Mouse (Mus musculus) heart, embryonic 16.5 days (tissue): Measurements from ENCODE around the gene Col4a2. TPM values are rescaled to one million over a fixed set of nuclear protein-coding genes. Genes with fewer than 3 reads are reported as not detected.

ENCODE experiments used
- ATAC-seq: fragments of 200-750 bp; cut with Nextera tagmentation; replicated peaks from 2 replicates; pipeline ENCODE4 v1.8.0; 2017; ENCODE audit warnings: moderate number of reproducible peaks; ENCODE audit not compliant: insufficient read depth, low FRiP score; ENCODE audit errors: extremely low read depth
- H3K27ac ChIP-seq: fragments of 300-500 bp; sonication (generic); 2 replicates; pipeline ENCODE4 v1.5.1; 2014; ENCODE audit warnings: mild to moderate bottlenecking, low read length, control low read depth, moderate library complexity
- H3K27me3 ChIP-seq: fragments of 300-500 bp; sonication (generic); 2 replicates; pipeline ENCODE4 v1.6.1; 2014; ENCODE audit warnings: low read length, mixed read lengths; ENCODE audit not compliant: control insufficient read depth, insufficient read depth
- H3K36me3 ChIP-seq: fragments of 300-500 bp; sonication (generic); 2 replicates; pipeline ENCODE4 v1.6.1; 2014; ENCODE audit not compliant: control insufficient read depth, insufficient read depth
- H3K4me1 ChIP-seq: fragments of 300-500 bp; sonication (generic); 2 replicates; pipeline ENCODE4 v1.6.1; 2014; ENCODE audit warnings: low read length, mixed read lengths; ENCODE audit not compliant: control insufficient read depth, insufficient read depth
- H3K4me2 ChIP-seq: fragments of 300-500 bp; sonication (generic); 2 replicates; pipeline ENCODE4 v1.6.1; 2014; ENCODE audit warnings: low read depth, mild to moderate bottlenecking, control low read depth, low read length
- H3K4me3 ChIP-seq: fragments of 300-500 bp; sonication (generic); 2 replicates; pipeline ENCODE4 v1.5.1; 2014; ENCODE audit warnings: mild to moderate bottlenecking, control low read depth, low read length
- H3K9ac ChIP-seq: fragments of 300-500 bp; sonication (generic); 2 replicates; pipeline ENCODE4 v1.6.1; 2014; ENCODE audit warnings: low read length, control low read depth
- H3K9me3 ChIP-seq: fragments of 300-500 bp; sonication (generic); replicated peaks from 2 replicates; pipeline ENCODE4 v1.6.1; 2016; ENCODE audit warnings: low read length; ENCODE audit not compliant: control insufficient read depth
- WGBS: fragments of 180-500 bp; shearing (Covaris S2); extraction: QIAGEN DNeasy Blood & Tissue Kit; methylation state at CpG from one replicate; pipeline ENCODE4 v1.1.7; 2014; 5-methylcytosine and 5-hydroxymethylcytosine counted together
- polyA plus RNA-seq: library from polyadenylated mRNA; unstranded; fragments of >200 nt; fragmentation: Nextera tagmentation; extraction: Ambion mirVana; gene quantifications from 2 replicates; pipeline ENCODE4 v1.2.1, GENCODE M21; 2015

Col4a2 gene
- polyA plus RNA-seq, 1 experiment from 2014 or later: 80.1 TPM

- H3K27me3 ChIP-seq: no peaks in the 10 kb centered on the region
- H3K36me3 ChIP-seq: no peaks in the 10 kb centered on the region
- H3K4me3 ChIP-seq: no peak overlapping the region
- ATAC-seq: no peak
- peaks cover 21% of the 10 kb centered on the region for H3K4me1 ChIP-seq
- H3K9me3 ChIP-seq: no peaks in the 10 kb centered on the region
- H3K27ac ChIP-seq: no peak overlapping the region
- 84% methylated on average over 6 of the region's 6 CpGs for WGBS
- no peak overlapping the region for H3K9ac ChIP-seq
- H3K4me2 ChIP-seq: no peak overlapping the region
Measured at GRCm38 (mm10) chr8:11304027-11304601, 8.5 kb upstream of the Col4a2 start.

DNA sequence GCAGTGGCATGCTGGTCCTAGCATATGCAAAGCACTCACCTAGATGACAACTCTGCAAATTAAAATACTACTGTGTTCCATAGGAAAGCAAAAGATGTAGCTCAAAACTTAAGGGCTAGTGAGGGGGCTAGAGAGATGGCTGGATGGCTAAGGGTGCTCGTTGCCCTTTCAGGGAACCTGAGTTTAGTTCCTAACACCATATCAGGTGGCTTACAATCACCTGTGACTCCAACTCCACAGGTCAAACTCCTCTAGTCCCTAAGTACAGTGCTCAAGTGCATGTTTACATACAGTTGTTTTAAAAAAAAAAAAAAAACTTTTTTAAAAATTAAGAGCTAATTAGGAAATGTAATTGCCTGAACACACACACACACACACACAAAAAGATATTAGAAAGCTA is 7.1 kb upstream of the Col4a2 start:
- H3K36me3 ChIP-seq: no peaks in the 10 kb centered on the region
- H3K9me3 ChIP-seq: no peaks in the 10 kb centered on the region
- ATAC-seq: no peak
- H3K4me3 ChIP-seq: no peak overlapping the region
- no peaks in the 10 kb centered on the region for H3K27me3 ChIP-seq
- H3K4me1 ChIP-seq: peaks cover 18% of the 10 kb centered on the region
- H3K9ac ChIP-seq: no peak overlapping the region
- H3K27ac ChIP-seq: no peak overlapping the region
- no peak overlapping the region for H3K4me2 ChIP-seq
- 84% methylated on average over 1 of the region's 1 CpGs for WGBS

GRCm38 (mm10) chr8:11307451-11307850 is 5.2 kb upstream of the Col4a2 start:
- Histone ChIP-seq H3K27ac (no peak overlapping the region), H3K36me3 (no peaks in the 10 kb centered on the region), H3K4me3 (no peak overlapping the region), H3K4me2 (no peak overlapping the region; the same call in 1 of the 2 replicates), H3K9ac (no peak overlapping the region), H3K27me3 (no peaks in the 10 kb centered on the region), H3K4me1 (peaks cover 18% of the 10 kb centered on the region), H3K9me3 (no peaks in the 10 kb centered on the region)
- WGBS: 69% methylated on average over 7 of the region's 7 CpGs
- ATAC-seq: no peak

DNA sequence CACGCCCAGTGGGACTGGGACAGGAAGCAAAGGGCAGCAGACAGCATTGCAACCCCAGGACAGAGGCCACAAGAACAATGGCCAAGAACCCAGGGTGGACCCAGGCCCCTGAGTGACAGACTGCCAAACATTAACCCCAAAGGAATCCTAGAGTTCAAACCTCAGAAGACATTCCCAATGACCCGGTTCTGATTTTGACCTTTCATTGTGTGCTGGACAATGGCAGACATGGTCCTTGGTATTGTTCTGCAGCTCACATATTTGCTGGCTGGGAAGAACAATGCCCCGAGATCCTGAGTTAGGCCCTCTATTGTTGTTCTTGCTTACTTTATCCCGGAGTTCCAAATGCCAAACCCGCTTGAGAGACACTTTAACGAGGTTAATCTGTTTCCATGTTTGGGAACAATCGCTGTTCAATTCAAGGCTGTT is 4.0 kb upstream of the Col4a2 start:
- Histone ChIP-seq H3K4me2 (peak overlapping the region; percentile 83), H3K4me3 (no peak overlapping the region), H3K4me1 (peaks cover 14% of the 10 kb centered on the region), H3K27me3 (no peaks in the 10 kb centered on the region), H3K9ac (no peak overlapping the region), H3K36me3 (no peaks in the 10 kb centered on the region), H3K27ac (no peak overlapping the region), H3K9me3 (no peaks in the 10 kb centered on the region)
- WGBS: 72% methylated on average over 7 of the region's 7 CpGs
- no peak for ATAC-seq

DNA sequence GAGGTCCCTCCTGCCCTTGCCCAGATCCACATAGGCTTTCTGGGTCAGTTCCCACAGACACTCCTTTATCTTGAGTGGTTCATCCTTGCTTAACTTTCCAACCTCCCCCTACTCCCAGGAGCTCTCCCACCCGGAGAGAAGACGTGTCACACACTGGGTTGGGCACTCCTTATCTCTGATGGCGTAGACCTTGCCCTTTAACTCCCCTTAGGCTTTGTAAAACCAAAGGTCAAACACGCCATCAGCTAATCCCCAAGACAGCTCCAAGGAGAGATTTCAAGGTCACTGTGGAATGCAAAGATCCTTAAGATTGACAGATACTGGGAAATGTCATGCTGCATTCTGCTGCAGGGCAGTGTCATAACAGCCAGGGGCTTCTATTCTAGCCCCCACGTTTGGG is 3.4 kb upstream of the Col4a2 start:
- peak overlapping the region; percentile 24; the same call in 1 of the 2 replicates for H3K9ac ChIP-seq
- peaks cover 18% of the 10 kb centered on the region for H3K4me1 ChIP-seq
- H3K4me2 ChIP-seq: peak overlapping the region; percentile 83
- ATAC-seq: no peak
- H3K27ac ChIP-seq: peak overlapping the region; percentile 44
- H3K36me3 ChIP-seq: no peaks in the 10 kb centered on the region
- WGBS: 37% methylated on average over 5 of the region's 5 CpGs
- no peaks in the 10 kb centered on the region for H3K27me3 ChIP-seq
- peak overlapping the region; percentile 15; the same call in 1 of the 2 replicates for H3K4me3 ChIP-seq
- H3K9me3 ChIP-seq: no peaks in the 10 kb centered on the region

DNA sequence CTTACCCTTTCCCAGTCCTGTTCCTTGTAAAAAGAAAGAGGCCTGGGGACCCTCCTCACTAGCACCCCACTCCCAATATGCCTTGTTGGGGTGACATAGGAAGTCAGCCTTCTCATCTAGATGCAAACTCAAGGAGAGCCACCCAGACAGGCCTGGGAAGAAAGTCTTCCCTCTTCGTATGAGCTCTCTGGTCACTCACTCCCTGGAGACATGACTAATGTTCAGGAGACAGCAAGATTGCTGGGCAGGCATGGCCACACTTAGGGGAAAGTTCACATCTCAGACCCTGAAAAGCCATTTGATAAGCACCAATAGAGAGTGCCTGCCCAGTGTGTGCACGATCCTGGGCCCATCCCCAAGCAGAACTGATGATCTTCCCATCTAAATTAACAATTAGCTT is 2.6 kb upstream of the Col4a2 start:
- H3K4me1 ChIP-seq: peaks cover 19% of the 10 kb centered on the region
- ATAC-seq: no peak
- H3K36me3 ChIP-seq: peaks cover 2% of the 10 kb centered on the region; the same call in 1 of the 2 replicates
- H3K9ac ChIP-seq: peak overlapping the region; percentile 47
- H3K27ac ChIP-seq: peak overlapping the region; percentile 26
- H3K27me3 ChIP-seq: no peaks in the 10 kb centered on the region
- peak overlapping the region; percentile 84 for H3K4me3 ChIP-seq
- WGBS: 57% methylated on average over 2 of the region's 2 CpGs
- H3K4me2 ChIP-seq: peak overlapping the region; percentile 83
- no peaks in the 10 kb centered on the region for H3K9me3 ChIP-seq

DNA sequence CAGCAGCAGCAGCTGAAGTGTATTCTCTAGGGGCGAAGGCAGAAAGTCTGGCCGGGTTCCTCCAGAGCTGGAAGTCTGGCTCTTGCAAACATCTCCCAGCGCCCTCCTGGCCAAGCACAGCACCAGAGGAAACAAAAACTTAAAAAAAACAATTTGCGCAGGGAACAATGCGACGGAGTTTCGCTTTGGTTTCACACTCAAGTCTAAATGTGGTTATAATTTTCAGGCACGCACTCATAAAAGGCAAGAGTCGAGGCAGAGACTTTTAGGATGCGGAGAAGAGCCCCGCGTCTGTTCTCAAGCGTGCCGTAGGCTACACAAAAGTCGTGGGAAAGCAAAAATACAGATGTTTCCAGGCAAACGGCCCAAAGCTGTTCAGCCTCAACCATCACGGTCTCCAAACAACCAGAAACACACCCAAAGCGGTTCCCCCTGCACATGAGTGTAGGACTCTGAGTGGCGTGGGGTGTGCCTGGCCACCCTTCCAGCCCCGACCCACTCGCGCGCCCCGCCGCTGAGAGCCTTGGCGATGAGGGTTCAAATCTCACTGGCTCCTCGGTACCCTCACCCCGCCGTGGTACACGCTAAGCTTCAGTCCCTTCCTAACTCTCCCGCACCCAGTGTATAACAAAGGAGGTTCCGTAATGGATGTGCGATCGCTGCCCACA is 790 bp upstream of the Col4a2 start:
- peaks cover 4% of the 10 kb centered on the region; the same call in 1 of the 2 replicates for H3K36me3 ChIP-seq
- peak overlapping the region; percentile 97 for H3K9ac ChIP-seq
- peak overlapping the region; percentile 84 for H3K4me3 ChIP-seq
- peak overlapping the region; percentile 88 for H3K27ac ChIP-seq
- no peaks in the 10 kb centered on the region for H3K27me3 ChIP-seq
- no peaks in the 10 kb centered on the region for H3K9me3 ChIP-seq
- H3K4me2 ChIP-seq: peak overlapping the region; percentile 83
- WGBS: 1% methylated on average over 34 of the region's 34 CpGs
- ATAC-seq: peak; percentile 5
- H3K4me1 ChIP-seq: peaks cover 24% of the 10 kb centered on the region

- peak; percentile 25; the same call in 1 of the 2 replicates for ATAC-seq
- Histone ChIP-seq H3K4me1 (peaks cover 30% of the 10 kb centered on the region), H3K27ac (peak overlapping the region; percentile 88), H3K4me3 (peak overlapping the region; percentile 84), H3K9ac (peak overlapping the region; percentile 97), H3K4me2 (peak overlapping the region; percentile 83), H3K9me3 (no peaks in the 10 kb centered on the region), H3K27me3 (no peaks in the 10 kb centered on the region), H3K36me3 (peaks cover 4% of the 10 kb centered on the region; the same call in 1 of the 2 replicates)
- WGBS: 4% methylated on average over 45 of the region's 45 CpGs
Measured at GRCm38 (mm10) chr8:11313176-11314111, 839 bp downstream of the Col4a2 start.
